Mouse (Mus musculus): ENCODE measurements around the gene Mall.

GRCm38 (mm10) chr2:127778451-127778850, 48.7 kb upstream of the Mall start:
- TF ChIP-seq EP300 (IDR thresholded peaks at IDR 0.05; ENCODE audit: insufficient read depth, low read depth, low read length) (no peak), POLR2A (IDR thresholded peaks at IDR 0.05; ENCODE audit: insufficient read depth, low read length) (no peak)

Measured in ES-Bruce4 (cell line).